Comparison of ENCODE assay signal across 18 mouse cellular contexts in genomic region chr9:96646668-96647295, GRCm38 (mm10). TPM values are rescaled to one million over a fixed set of nuclear protein-coding genes. Genes with fewer than 3 reads are reported as not detected.
DNase-seq lines count a peak whose midpoint lies in the region; ATAC-seq and TF ChIP-seq lines count a peak whose summit lies in the region.
"Had no signal": no experiment of that assay in that cellular context is flagged by ENCODE, and none has a peak within 500 bp of the region (broad histone marks: within the 10 kb centered on the region; RNA-seq: fewer than 3 reads in every experiment).

No protein-coding gene starts in this region.

- TF ChIP-seq RAD21 in CH12.LX (IDR thresholded peaks at IDR 0.05; ENCODE audit: low read depth, low read length), result no peak

- H3K36me3 ChIP-seq in heart, postnatal 0 days (replicated peaks; ENCODE audit: control insufficient read depth, insufficient read depth, low read length), result no peaks in the 10 kb centered on the region
- H3K36me3 ChIP-seq in liver, postnatal 0 days (replicated peaks; ENCODE audit: insufficient read depth, low read length), result no peaks in the 10 kb centered on the region
- H3K36me3 ChIP-seq in liver, embryonic 11.5 days (ENCODE audit: control insufficient read depth, insufficient read depth, low read length), result no peaks in the 10 kb centered on the region
- no peaks in the 10 kb centered on the region for H3K36me3 ChIP-seq in CH12.LX (replicated peaks in 1 of 2; ENCODE audit: control insufficient read depth in 1 of 2, insufficient read depth in 1 of 2, low read length in 1 of 2)
- H3K36me3 ChIP-seq: heart, embryonic 13.5 days; limb, embryonic 15.5 days; midbrain, embryonic 13.5 days had no signal

- DNase-seq in heart, postnatal 0 days (ENCODE audit: low spot score), result no peak
- DNase-seq in heart, postnatal 36 days, result no peak
- DNase-seq in liver, postnatal 0 days, result no peak
- no peak for DNase-seq in liver, embryonic 11.5 days (ENCODE audit: low spot score)
- DNase-seq in CH12.LX (ENCODE audit: extremely low read depth), result no peak
- DNase-seq in gastrocnemius, postnatal 10 days, result no peak
- no peak for DNase-seq in c-Kit-positive CD71-positive TER-119-positive erythroid progenitor cells, embryonic 14.5 days (ENCODE audit: low spot score)
- DNase-seq: B cell, adult 2 months; cerebellum, adult 8-10 months; heart, postnatal 4 days; left cerebral cortex, postnatal 4 days; lung, adult 2 months; right cerebral cortex, postnatal 14 days had no signal

- no peak overlapping the region for H3K4me2 ChIP-seq in heart, postnatal 0 days (ENCODE audit: low read depth, low read length)
- no peak overlapping the region for H3K4me2 ChIP-seq in liver, postnatal 0 days (ENCODE audit: low read depth, low read length)
- no peak overlapping the region for H3K4me2 ChIP-seq in liver, embryonic 11.5 days
- H3K4me2 ChIP-seq in CH12.LX (ENCODE audit: insufficient read depth, low read depth, poor library complexity, severe bottlenecking), result peak overlapping the region; percentile 39; the same call in 1 of the 2 replicates
- H3K4me2 ChIP-seq: forebrain, embryonic 13.5 days; heart, embryonic 13.5 days; hindbrain, embryonic 14.5 days; limb, embryonic 15.5 days; midbrain, embryonic 13.5 days had no signal

- no peak overlapping the region for H3K4me3 ChIP-seq in heart, postnatal 0 days (ENCODE audit: low read depth, low read length)
- no peak overlapping the region for H3K4me3 ChIP-seq in liver, postnatal 0 days (ENCODE audit: low read depth, low read length)
- H3K4me3 ChIP-seq in liver, embryonic 11.5 days (ENCODE audit: low read depth, low read length), result no peak overlapping the region
- no peak overlapping the region for H3K4me3 ChIP-seq in CH12.LX (replicated peaks in 1 of 3; ENCODE audit: low read depth in 2 of 3, low read length in 2 of 3, poor library complexity in 1 of 3)
- H3K4me3 ChIP-seq: forebrain, embryonic 13.5 days; heart, embryonic 13.5 days; limb, embryonic 15.5 days; midbrain, embryonic 13.5 days had no signal

- in situ Hi-C loops in CH12.LX (cut with MboI; ENCODE audit: low pct_ligation_motif_present, low pct_unique_long_range_greater_than_20kb, low sequenced_read_pairs), result no loop called here

- 55% methylated on average over 2 of the region's 2 CpGs for WGBS in heart, postnatal 0 days
- 40% methylated on average over 2 of the region's 2 CpGs for WGBS in liver, postnatal 0 days (ENCODE audit: insufficient replicate concordance)
- 44% methylated on average over 2 of the region's 2 CpGs for WGBS in liver, embryonic 11.5 days

- no peak overlapping the region for H3K9ac ChIP-seq in heart, postnatal 0 days (replicated peaks; ENCODE audit: low read depth, low read length)
- no peak overlapping the region for H3K9ac ChIP-seq in liver, postnatal 0 days (replicated peaks)
- no peak overlapping the region for H3K9ac ChIP-seq in liver, embryonic 11.5 days (ENCODE audit: low read depth, low read length)
- H3K9ac ChIP-seq in CH12.LX (ENCODE audit: insufficient read depth, low read depth), result peak overlapping the region; percentile 13; the same call in 1 of the 2 replicates
- H3K9ac ChIP-seq: forebrain, embryonic 13.5 days; heart, embryonic 13.5 days; hindbrain, embryonic 14.5 days; limb, embryonic 15.5 days; midbrain, embryonic 13.5 days had no signal

- dilution Hi-C loops in CH12.LX (cut with MboI; ENCODE audit: extremely low pct_ligation_motif_present, extremely low pct_unique_long_range_greater_than_20kb, low sequenced_read_pairs), result no loop called here

- no peak for TF ChIP-seq EP300 in heart, postnatal 0 days (IDR thresholded peaks at IDR 0.05; ENCODE audit: low read depth)
- TF ChIP-seq EP300 in liver, postnatal 0 days (IDR thresholded peaks at IDR 0.05; ENCODE audit: low read depth), result no peak
- no peak for TF ChIP-seq EP300 in CH12.LX (IDR thresholded peaks at IDR 0.05; ENCODE audit: low read length)

- H3K4me1 ChIP-seq in heart, postnatal 0 days (ENCODE audit: control insufficient read depth, insufficient read depth), result no peaks in the 10 kb centered on the region
- no peaks in the 10 kb centered on the region for H3K4me1 ChIP-seq in liver, postnatal 0 days (ENCODE audit: insufficient read depth)
- H3K4me1 ChIP-seq in liver, embryonic 11.5 days (replicated peaks; ENCODE audit: control insufficient read depth, insufficient read depth, low read length), result 0 out of 2 replicates have a peak, but pooled peaks cover 2% of the 10 kb centered on the region
- peaks cover 9 to 16% of the 10 kb centered on the region in 2 experiments for H3K4me1 ChIP-seq in CH12.LX (ENCODE audit: control insufficient read depth in 1 of 2, insufficient read depth in 2 of 2)
- H3K4me1 ChIP-seq: forebrain, embryonic 13.5 days; heart, embryonic 13.5 days; limb, embryonic 15.5 days; midbrain, embryonic 13.5 days had no signal

- peak; percentile 4; the same call in 1 of the 2 replicates for TF ChIP-seq CTCF in heart, postnatal 0 days (IDR thresholded peaks at IDR 0.05; ENCODE audit: low read depth)
- peak; percentile 22; the same call in 1 of the 2 replicates for TF ChIP-seq CTCF in liver, postnatal 0 days (IDR thresholded peaks at IDR 0.05; ENCODE audit: low read depth)
- peak in 1 of 2 experiments; percentile 44; a peak in 2 of 4 replicates for TF ChIP-seq CTCF in CH12.LX (conservative IDR thresholded peaks at IDR 0.05 in 1 of 2, IDR thresholded peaks at IDR 0.05 in 1 of 2; ENCODE audit: low read depth in 2 of 2, low read length in 2 of 2)

- TF ChIP-seq POLR2A in CH12.LX (IDR thresholded peaks at IDR 0.05; ENCODE audit: low read depth, low read length), result no peak

- no peaks in the 10 kb centered on the region for H3K27me3 ChIP-seq in heart, postnatal 0 days (ENCODE audit: control insufficient read depth, insufficient read depth, low read length)
- H3K27me3 ChIP-seq in liver, postnatal 0 days (ENCODE audit: insufficient read depth, low read length), result no peaks in the 10 kb centered on the region
- no peaks in the 10 kb centered on the region; the same call in 1 of the 2 replicates for H3K27me3 ChIP-seq in liver, embryonic 11.5 days (replicated peaks; ENCODE audit: control insufficient read depth, insufficient read depth, low read length)
- no peaks in the 10 kb centered on the region for H3K27me3 ChIP-seq in CH12.LX (replicated peaks)
- H3K27me3 ChIP-seq: forebrain, embryonic 13.5 days; limb, embryonic 15.5 days; midbrain, embryonic 13.5 days had no signal

- H3K9me3 ChIP-seq in heart, postnatal 0 days (replicated peaks; ENCODE audit: control insufficient read depth, low read length), result no peaks in the 10 kb centered on the region
- H3K9me3 ChIP-seq in liver, postnatal 0 days (ENCODE audit: low read length), result no peaks in the 10 kb centered on the region
- H3K9me3 ChIP-seq in liver, embryonic 11.5 days (ENCODE audit: control insufficient read depth, low read length), result no peaks in the 10 kb centered on the region
- H3K9me3 ChIP-seq in CH12.LX (replicated peaks; ENCODE audit: low read length), result peaks cover 2% of the 10 kb centered on the region
- H3K9me3 ChIP-seq: heart, embryonic 13.5 days; limb, embryonic 15.5 days; midbrain, embryonic 13.5 days had no signal

- H3K79me2 ChIP-seq in CH12.LX (replicated peaks; ENCODE audit: control insufficient read depth, extremely low read depth, insufficient read depth, poor library complexity, severe bottlenecking), result no peaks in the 10 kb centered on the region

- ATAC-seq in heart, postnatal 0 days (ENCODE audit: insufficient read depth, low read depth), result no peak
- no peak for ATAC-seq in liver, postnatal 0 days
- ATAC-seq in liver, embryonic 11.5 days (replicated peaks; ENCODE audit: low FRiP score), result no peak
- ATAC-seq: forebrain, embryonic 13.5 days; midbrain, embryonic 13.5 days had no signal

- H3K27ac ChIP-seq in heart, postnatal 0 days (ENCODE audit: low read depth), result no peak overlapping the region
- H3K27ac ChIP-seq in liver, postnatal 0 days (ENCODE audit: low read depth), result no peak overlapping the region
- no peak overlapping the region for H3K27ac ChIP-seq in liver, embryonic 11.5 days (ENCODE audit: low read depth, low read length)
- H3K27ac ChIP-seq in CH12.LX (ENCODE audit: insufficient read depth, low read depth), result no peak overlapping the region
- H3K27ac ChIP-seq: forebrain, embryonic 13.5 days; heart, embryonic 13.5 days; hindbrain, embryonic 14.5 days; limb, embryonic 15.5 days; midbrain, embryonic 13.5 days had no signal

- intact Hi-C loops in heart, postnatal 36 days (cut with DNase I), result no loop called here

TF ChIP-seq in CH12.LX, 34 proteins besides CTCF, POLR2A, EP300 and RAD21:
- TF ChIP-seq SMC3 (IDR thresholded peaks at IDR 0.05; ENCODE audit: low read depth, low read length) (peak; percentile 14; the same call in 1 of the 2 replicates), GABPA (IDR thresholded peaks at IDR 0.05; ENCODE audit: insufficient replicate concordance, low read depth, low read length) (no peak), E2F4 (IDR thresholded peaks at IDR 0.05; ENCODE audit: insufficient replicate concordance, low read depth, low read length) (no peak), JUN (IDR thresholded peaks at IDR 0.05; ENCODE audit: insufficient read depth, low read depth, low read length) (no peak), HCFC1 (IDR thresholded peaks at IDR 0.05; ENCODE audit: low read depth, low read length) (no peak; the same call in 1 of the 2 replicates), MAX (IDR thresholded peaks at IDR 0.05; ENCODE audit: low read length) (no peak), ZMIZ1 (IDR thresholded peaks at IDR 0.05; ENCODE audit: low read depth, low read length) (no peak), UBTF (IDR thresholded peaks at IDR 0.05; ENCODE audit: low read depth, low read length) (no peak), IRF4 (IDR thresholded peaks at IDR 0.05; ENCODE audit: low read depth, low read length) (no peak), JUND (conservative IDR thresholded peaks at IDR 0.05; ENCODE audit: low read depth, low read length) (peak; percentile 85), BHLHE40 (IDR thresholded peaks at IDR 0.05; ENCODE audit: low read depth, low read length) (no peak), ELF1 (IDR thresholded peaks at IDR 0.05; ENCODE audit: low read depth, low read length) (0 out of 2 replicates have a peak, but pooled peaks have one; percentile 60)

RNA-seq across cellular contexts. Expression of gene Rasa2, which starts 15.4 kb away (rescaled TPM):
- total RNA-seq in heart, postnatal 0 days (2014; rRNA removed; ENCODE audit: low replicate concordance), result 4.6 and 38.9 TPM in 2 replicates
- polyA plus RNA-seq in heart, postnatal 0 days (2015; fragmentation: Nextera tagmentation; extraction: Ambion mirVana), result 6.9 and 8.0 TPM in 2 replicates
- 1 to 10 TPM; 4.8 to 6.8 TPM for total RNA-seq in heart, postnatal 36 days (2021)
- 2.5 and 2.7 TPM in 2 replicates for polyA plus RNA-seq in liver, postnatal 0 days (2015; fragmentation: Nextera tagmentation; extraction: Ambion mirVana)
- polyA plus RNA-seq in liver, embryonic 11.5 days (2014; fragmentation: Nextera tagmentation; extraction: Ambion mirVana), result 9.5 and 9.7 TPM in 2 replicates
- total RNA-seq in CH12.LX (2012; rRNA removed) (9.8 and 10.2 TPM in 2 replicates), CH12.LX (2014; rRNA removed) (8.9 and 9.7 TPM in 2 replicates)
- 8.7 and 9.8 TPM in 2 replicates for polyA plus RNA-seq in CH12.LX (2012; ENCODE audit: insufficient read length, low read depth)
- total RNA-seq in gastrocnemius, postnatal 10 days (2021), result 1 to 10 TPM; 4.3 to 9.6 TPM
